Mouse (Mus musculus) urinary bladder, postnatal 4 days (tissue): ENCODE measurements around the gene Hsf5.

ENCODE experiments used
- DNase-seq, 2 experiments: peaks; one replicate each; pipeline ENCODE4 v3.0.0; 2021 to 2022; ENCODE audit warnings: low spot score in 2 of 2

The Hsf5 gene

GRCm38 (mm10) chr11:87590841-87591525 lies 26.0 kb upstream of the Hsf5 start:
- no peak for DNase-seq

- peak; percentile 99 to 100 for DNase-seq
These were observed 25.2 kb upstream of the Hsf5 start, which contains the start of gene Mtmr4 for GRCm38 (mm10) chr11:87591526-87592353. Gene Mtmr4 (plus strand): TSS chr11:87592162.

- no peak for DNase-seq
These were observed 24.6 kb upstream of the Hsf5 start for GRCm38 (mm10) chr11:87592354-87592695.

GRCm38 (mm10) chr11:87592713-87593598 lies 24.0 kb upstream of the Hsf5 start:
- DNase-seq: no peak

- DNase-seq: peak; percentile 83 to 89
These were observed 21.6 kb upstream of the Hsf5 start for GRCm38 (mm10) chr11:87595327-87595841.

- no peak for DNase-seq
These were observed 21.0 kb upstream of the Hsf5 start for GRCm38 (mm10) chr11:87595976-87596375.

- DNase-seq: no peak
These were observed 20.5 kb upstream of the Hsf5 start for GRCm38 (mm10) chr11:87596492-87596891.

GRCm38 (mm10) chr11:87597061-87597460 lies 19.9 kb upstream of the Hsf5 start:
- DNase-seq: no peak

- no peak for DNase-seq
These were observed 17.4 kb upstream of the Hsf5 start for GRCm38 (mm10) chr11:87599395-87600089.

GRCm38 (mm10) chr11:87600322-87600853 lies 16.6 kb upstream of the Hsf5 start:
- DNase-seq: no peak

- no peak for DNase-seq
These were observed 14.7 kb upstream of the Hsf5 start for GRCm38 (mm10) chr11:87602234-87602633.

GRCm38 (mm10) chr11:87603571-87603970 lies 13.4 kb upstream of the Hsf5 start:
- DNase-seq: no peak

GRCm38 (mm10) chr11:87609264-87609663 lies 7.7 kb upstream of the Hsf5 start:
- no peak for DNase-seq

- DNase-seq: no peak
These were observed 5.4 kb upstream of the Hsf5 start for GRCm38 (mm10) chr11:87611547-87611946.

- no peak for DNase-seq
These were observed 3.0 kb upstream of the Hsf5 start for GRCm38 (mm10) chr11:87613972-87614371.

- DNase-seq: no peak
These were observed 1.4 kb upstream of the Hsf5 start for GRCm38 (mm10) chr11:87615551-87615950.

- DNase-seq: no peak
These were observed 1.0 kb upstream of the Hsf5 start for GRCm38 (mm10) chr11:87615952-87616351.

GRCm38 (mm10) chr11:87617606-87618005 lies 642 bp downstream of the Hsf5 start:
- DNase-seq: no peak

- DNase-seq: no peak
These were observed 6.2 kb downstream of the Hsf5 start for GRCm38 (mm10) chr11:87623160-87623559.

- no peak for DNase-seq
These were observed 12.9 kb downstream of the Hsf5 start for GRCm38 (mm10) chr11:87629859-87630258.

- no peak for DNase-seq
These were observed 21.8 kb downstream of the Hsf5 start for GRCm38 (mm10) chr11:87638793-87639192.
